Mouse (Mus musculus): Measurements from ENCODE around the gene Dlat. TPM values are rescaled to one million over a fixed set of nuclear protein-coding genes. Genes with fewer than 3 reads are reported as not detected.

Gene Dlat
- polyA plus RNA-seq (2015; fragmentation: Nextera tagmentation; extraction: Ambion mirVana) = 40.6 and 40.8 TPM in 2 replicates

GRCm38 (mm10) chr9:50659392-50660217 lies at the start of gene Dlat:
Gene Dlat, minus strand, starts transcription at chr9:50659780.
- H3K9ac ChIP-seq = peak within 1 kb of the TSS; percentile 90
- H3K4me3 ChIP-seq = peak within 1 kb of the TSS; percentile 92
- WGBS = under 1% methylated on average over 55 of the region's 63 CpGs
- H3K9me3 ChIP-seq (replicated peaks) = no peaks in the 10 kb centered on the region
- peaks cover 19% of the 10 kb centered on the region for H3K36me3 ChIP-seq (ENCODE audit: poor library complexity, severe bottlenecking)
- peak within 1 kb of the TSS; percentile 83 for H3K27ac ChIP-seq
- H3K4me1 ChIP-seq = peaks cover 21% of the 10 kb centered on the region
- peak; percentile 95 for ATAC-seq
- H3K27me3 ChIP-seq = no peaks in the 10 kb centered on the region
- peak within 1 kb of the TSS; percentile 86 for H3K4me2 ChIP-seq

DNA sequence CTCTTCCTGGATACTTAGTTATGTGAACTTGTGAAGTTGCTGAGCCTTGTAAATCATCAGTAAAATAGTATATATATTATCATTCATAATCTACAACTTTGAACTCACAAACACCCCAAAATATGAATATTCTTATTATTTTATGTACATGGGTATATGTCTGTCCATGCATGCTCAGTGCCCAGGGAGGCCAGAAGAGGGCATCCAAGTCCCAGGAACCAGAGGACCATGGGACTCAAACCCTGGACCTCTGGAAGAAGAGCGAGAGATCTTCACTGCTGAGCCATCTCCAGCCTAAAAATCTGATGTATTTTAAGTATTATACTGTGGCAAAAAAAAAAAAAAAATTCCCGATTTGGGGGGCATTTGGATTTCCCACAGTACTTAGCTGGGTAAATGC lies 49.5 kb upstream of the Dlat start:
- ATAC-seq = no peak
- H3K27me3 ChIP-seq = no peaks in the 10 kb centered on the region
- H3K4me1 ChIP-seq = no peaks in the 10 kb centered on the region
- no peak overlapping the region for H3K9ac ChIP-seq
- 26% methylated on average over 2 of the region's 2 CpGs for WGBS
- H3K4me2 ChIP-seq = no peak overlapping the region
- no peaks in the 10 kb centered on the region for H3K9me3 ChIP-seq (replicated peaks)
- H3K36me3 ChIP-seq (ENCODE audit: poor library complexity, severe bottlenecking) = peaks cover 10% of the 10 kb centered on the region; the same call in 1 of the 2 replicates
- no peak overlapping the region for H3K27ac ChIP-seq
- H3K4me3 ChIP-seq = no peak overlapping the region

DNA sequence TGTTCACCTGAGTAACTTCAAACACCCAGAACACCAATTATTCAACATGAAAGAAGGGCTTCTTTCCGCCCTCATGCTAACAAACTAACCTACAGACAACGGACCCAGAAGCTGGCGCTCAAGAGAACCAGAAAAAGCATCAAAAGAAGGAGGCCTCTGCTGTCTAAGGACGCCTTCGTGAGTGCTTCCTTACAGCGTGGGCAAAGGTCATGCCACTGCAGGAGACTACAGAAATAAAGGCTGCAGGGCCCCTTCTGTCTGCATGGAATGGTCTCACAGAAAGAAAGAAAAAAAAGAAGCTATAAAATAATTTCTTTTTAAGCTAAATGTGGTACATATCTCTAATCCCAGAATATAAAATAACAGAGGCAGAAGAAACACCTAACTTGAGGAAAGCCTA lies 45.3 kb upstream of the Dlat start:
- H3K9me3 ChIP-seq (replicated peaks) = no peaks in the 10 kb centered on the region
- peaks cover 6% of the 10 kb centered on the region; the same call in 1 of the 2 replicates for H3K36me3 ChIP-seq (ENCODE audit: poor library complexity, severe bottlenecking)
- no peaks in the 10 kb centered on the region for H3K4me1 ChIP-seq
- H3K9ac ChIP-seq = no peak overlapping the region
- 35% methylated on average over 6 of the region's 6 CpGs for WGBS
- no peak overlapping the region for H3K4me3 ChIP-seq
- H3K27me3 ChIP-seq = peaks cover 7% of the 10 kb centered on the region; the same call in 1 of the 2 replicates
- no peak for ATAC-seq
- no peak overlapping the region for H3K4me2 ChIP-seq
- no peak overlapping the region for H3K27ac ChIP-seq

GRCm38 (mm10) chr9:50700921-50701691 lies 41.5 kb upstream of the Dlat start:
- 69% methylated on average over 11 of the region's 11 CpGs for WGBS
- Histone ChIP-seq H3K4me2 (no peak overlapping the region), H3K4me3 (no peak overlapping the region), H3K27me3 (peaks cover 12% of the 10 kb centered on the region; the same call in 1 of the 2 replicates), H3K4me1 (peaks cover 22% of the 10 kb centered on the region), H3K27ac (no peak overlapping the region), H3K9me3 (replicated peaks) (no peaks in the 10 kb centered on the region), H3K36me3 (ENCODE audit: poor library complexity, severe bottlenecking) (peaks cover 5% of the 10 kb centered on the region; the same call in 1 of the 2 replicates), H3K9ac (no peak overlapping the region)
- ATAC-seq = no peak

GRCm38 (mm10) chr9:50698418-50699409 lies 39.1 kb upstream of the Dlat start:
- under 1% methylated on average over 67 of the region's 70 CpGs for WGBS
- peak overlapping the region; percentile 54 for H3K27ac ChIP-seq
- peak; percentile 63 for ATAC-seq

DNA sequence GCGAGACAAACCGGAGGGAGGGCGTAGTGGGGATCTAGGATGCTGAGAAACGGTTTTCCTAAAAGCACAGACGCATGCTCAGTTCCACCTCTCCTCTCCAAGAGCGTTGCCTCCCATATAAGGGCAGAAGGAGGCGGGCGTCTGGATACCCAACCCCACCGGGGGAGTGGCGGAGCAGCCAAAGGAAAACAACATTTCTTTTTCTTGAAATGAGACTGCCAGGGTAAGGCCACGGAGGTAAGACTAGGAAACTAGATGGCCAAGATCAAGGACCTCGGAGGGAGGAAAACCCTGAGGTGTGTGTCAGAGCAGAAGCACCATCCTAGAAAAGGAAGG lies 38.1 kb upstream of the Dlat start:
- ATAC-seq = peak; percentile 88
- peaks cover 35% of the 10 kb centered on the region for H3K4me1 ChIP-seq
- H3K27me3 ChIP-seq = peaks cover 12% of the 10 kb centered on the region; the same call in 1 of the 2 replicates
- peak overlapping the region; percentile 98 for H3K4me2 ChIP-seq
- H3K9ac ChIP-seq = peak overlapping the region; percentile 58
- no peaks in the 10 kb centered on the region for H3K9me3 ChIP-seq (replicated peaks)
- under 1% methylated on average over 12 of the region's 12 CpGs for WGBS
- H3K36me3 ChIP-seq (ENCODE audit: poor library complexity, severe bottlenecking) = peaks cover 12% of the 10 kb centered on the region; the same call in 1 of the 2 replicates
- H3K27ac ChIP-seq = 0 out of 2 replicates have a peak overlapping the region, but pooled peaks have one; percentile 33
- peak overlapping the region; percentile 60 for H3K4me3 ChIP-seq

More at GRCm38 (mm10) chr9:50698418-50699409, 39.1 kb upstream of the Dlat start:
- no peaks in the 10 kb centered on the region for H3K9me3 ChIP-seq (replicated peaks)
- H3K4me2 ChIP-seq = peak overlapping the region; percentile 98
- peaks cover 12% of the 10 kb centered on the region; the same call in 1 of the 2 replicates for H3K27me3 ChIP-seq
- peaks cover 12% of the 10 kb centered on the region; the same call in 1 of the 2 replicates for H3K36me3 ChIP-seq (ENCODE audit: poor library complexity, severe bottlenecking)
- H3K4me3 ChIP-seq = peak overlapping the region; percentile 60
- peak overlapping the region; percentile 81 for H3K9ac ChIP-seq
- H3K4me1 ChIP-seq = peaks cover 24% of the 10 kb centered on the region

DNA sequence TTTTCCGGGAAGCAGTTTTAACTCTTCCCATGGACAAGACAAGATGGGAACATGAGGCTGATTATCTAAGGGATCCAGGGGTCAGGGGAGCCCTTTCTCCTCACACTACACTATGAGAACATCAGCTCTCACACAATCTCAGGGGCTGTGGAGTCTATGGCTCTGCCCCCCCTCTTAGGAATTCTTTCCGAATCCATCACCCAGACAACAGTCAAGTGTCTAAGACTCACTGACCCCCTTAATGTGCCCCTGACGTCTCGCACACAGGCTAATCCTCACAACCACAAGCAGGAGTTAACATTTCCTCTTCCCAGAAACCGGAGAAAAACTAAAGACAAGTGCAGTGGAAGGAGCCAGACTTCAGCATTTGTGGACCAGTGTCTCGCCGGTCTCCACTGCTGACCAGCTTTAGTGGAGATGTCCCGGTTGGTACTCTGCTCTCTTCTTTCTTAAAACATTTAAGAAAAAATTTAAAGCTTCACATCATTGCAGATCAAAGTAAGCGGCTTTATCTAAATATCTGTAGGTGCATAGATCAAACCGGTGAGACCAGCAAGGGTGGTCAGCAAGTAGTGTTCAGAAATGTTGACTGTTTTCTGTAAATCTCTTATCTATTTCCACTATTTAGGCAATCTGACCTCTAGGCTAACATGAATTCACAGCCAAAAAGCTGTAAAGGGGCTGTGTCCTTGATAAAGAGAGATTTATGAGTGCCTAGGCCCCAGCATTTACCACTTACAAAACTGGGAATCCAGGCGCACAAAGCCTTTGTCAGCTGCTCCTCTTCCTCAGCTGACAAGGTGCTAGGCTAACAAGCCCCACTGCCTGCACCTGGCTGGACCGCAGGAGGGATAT lies 37.5 kb upstream of the Dlat start:
- Histone ChIP-seq H3K9ac (peak overlapping the region; percentile 58), H3K27ac (0 out of 2 replicates have a peak overlapping the region, but pooled peaks have one; percentile 33), H3K9me3 (replicated peaks) (no peaks in the 10 kb centered on the region)

GRCm38 (mm10) chr9:50695153-50695552 lies 35.6 kb upstream of the Dlat start:
- no peak overlapping the region for H3K4me3 ChIP-seq
- no peaks in the 10 kb centered on the region for H3K9me3 ChIP-seq (replicated peaks)
- WGBS = 84% methylated on average over 6 of the region's 6 CpGs
- H3K27me3 ChIP-seq = peaks cover 8% of the 10 kb centered on the region; the same call in 1 of the 2 replicates
- no peak overlapping the region for H3K9ac ChIP-seq
- no peak overlapping the region for H3K27ac ChIP-seq
- no peak overlapping the region for H3K4me2 ChIP-seq
- no peak for ATAC-seq
- peaks cover 42% of the 10 kb centered on the region for H3K4me1 ChIP-seq
- H3K36me3 ChIP-seq (ENCODE audit: poor library complexity, severe bottlenecking) = 0 out of 2 replicates have a peak, but pooled peaks cover 7% of the 10 kb centered on the region

More for the DNA sequence above, 37.5 kb upstream of the Dlat start:
- H3K36me3 ChIP-seq (ENCODE audit: poor library complexity, severe bottlenecking) = peaks cover 12% of the 10 kb centered on the region; the same call in 1 of the 2 replicates
- H3K4me1 ChIP-seq = peaks cover 41% of the 10 kb centered on the region
- ATAC-seq = no peak
- peak overlapping the region; percentile 98 for H3K4me2 ChIP-seq
- peak overlapping the region; percentile 60 for H3K4me3 ChIP-seq
- 37% methylated on average over 12 of the region's 12 CpGs for whole genome bisulfite sequencing
- H3K27me3 ChIP-seq = peaks cover 12% of the 10 kb centered on the region; the same call in 1 of the 2 replicates

- WGBS = 13% methylated on average over 10 of the region's 10 CpGs
- Histone ChIP-seq H3K4me3 (no peak overlapping the region), H3K27me3 (no peaks in the 10 kb centered on the region), H3K4me2 (no peak overlapping the region), H3K4me1 (peaks cover 40% of the 10 kb centered on the region), H3K9ac (no peak overlapping the region), H3K27ac (no peak overlapping the region), H3K36me3 (ENCODE audit: poor library complexity, severe bottlenecking) (peaks cover 17% of the 10 kb centered on the region; the same call in 1 of the 2 replicates), H3K9me3 (replicated peaks) (no peaks in the 10 kb centered on the region)
- ATAC-seq = no peak
These were observed 34.1 kb upstream of the Dlat start for GRCm38 (mm10) chr9:50693631-50694030.

Measured in forebrain, embryonic 13.5 days (tissue).